Mouse (Mus musculus) forebrain, postnatal 0 days (tissue): ENCODE results near the gene Serpinb6b. TPM values are rescaled to one million over a fixed set of nuclear protein-coding genes. Genes with fewer than 3 reads are reported as not detected.

Experiments
- ATAC-seq: fragments of 200-750 bp; cut with Nextera tagmentation; 2 replicates; pipeline ENCODE4 v1.8.0; 2017; ENCODE audit warnings: mild to moderate bottlenecking, moderate library complexity
- DNase-seq: peaks from one replicate; pipeline ENCODE4 v3.0.0-alpha.2; 2015
- H3K27ac ChIP-seq: fragments of 300-500 bp; sonication (generic); 2 replicates; pipeline ENCODE4 v1.5.1; 2014; ENCODE audit warnings: low read depth, mild to moderate bottlenecking, antibody characterized with exemption, low read length, moderate library complexity, mixed read lengths
- H3K27me3 ChIP-seq: fragments of 300-500 bp; sonication (generic); 2 replicates; pipeline ENCODE4 v1.6.1; 2014; ENCODE audit warnings: mild to moderate bottlenecking, low read length, mixed read lengths; ENCODE audit not compliant: insufficient read depth
- H3K36me3 ChIP-seq: fragments of 300-500 bp; sonication (generic); 2 replicates; pipeline ENCODE4 v1.6.1; 2014; ENCODE audit warnings: mild to moderate bottlenecking, moderate library complexity; ENCODE audit not compliant: insufficient read depth
- H3K4me1 ChIP-seq: fragments of 300-500 bp; sonication (generic); 2 replicates; pipeline ENCODE4 v1.6.1; 2014; ENCODE audit warnings: antibody characterized with exemption; ENCODE audit not compliant: insufficient read depth
- H3K4me2 ChIP-seq: fragments of 300-500 bp; sonication (generic); 2 replicates; pipeline ENCODE4 v1.6.1; 2014; ENCODE audit warnings: low read depth, mild to moderate bottlenecking, moderate library complexity
- H3K4me3 ChIP-seq: fragments of 300-500 bp; sonication (generic); 2 replicates; pipeline ENCODE4 v1.5.1; 2014; ENCODE audit warnings: low read depth, low read length, mixed read lengths
- H3K9ac ChIP-seq: fragments of 300-500 bp; sonication (generic); 2 replicates; pipeline ENCODE4 v1.6.1; 2014; ENCODE audit warnings: mild to moderate bottlenecking
- H3K9me3 ChIP-seq: fragments of 300-500 bp; sonication (generic); 2 replicates; pipeline ENCODE4 v1.6.1; 2016; ENCODE audit warnings: low read length
- CTCF ChIP-seq: sonication (generic); IDR thresholded peaks from 2 replicates; pipeline ENCODE4 v1.5.1; 2016; ENCODE audit warnings: antibody characterized with exemption, control low read depth, low read depth
- WGBS: fragments of 180-500 bp; shearing (Covaris S2); extraction: QIAGEN DNeasy Blood & Tissue Kit; methylation state at CpG from one replicate; pipeline ENCODE4 v1.1.7; 2014; 5-methylcytosine and 5-hydroxymethylcytosine counted together
- polyA plus RNA-seq: library from polyadenylated mRNA; unstranded; fragments of >200 nt; fragmentation: Nextera tagmentation; extraction: Ambion mirVana; gene quantifications from 2 replicates; pipeline ENCODE4 v1.2.1, GENCODE M21; 2015
- total RNA-seq: library from RNA; depleted of rRNA; stranded (reverse); fragments of >200 nt; gene quantifications from 2 replicates; pipeline ENCODE4 v1.2.3, GENCODE M21; 2014

The Serpinb6b gene
- total and polyA plus RNA-seq, 2 experiments from 2014 or later, result 2.8 to 5.5 TPM

DNA sequence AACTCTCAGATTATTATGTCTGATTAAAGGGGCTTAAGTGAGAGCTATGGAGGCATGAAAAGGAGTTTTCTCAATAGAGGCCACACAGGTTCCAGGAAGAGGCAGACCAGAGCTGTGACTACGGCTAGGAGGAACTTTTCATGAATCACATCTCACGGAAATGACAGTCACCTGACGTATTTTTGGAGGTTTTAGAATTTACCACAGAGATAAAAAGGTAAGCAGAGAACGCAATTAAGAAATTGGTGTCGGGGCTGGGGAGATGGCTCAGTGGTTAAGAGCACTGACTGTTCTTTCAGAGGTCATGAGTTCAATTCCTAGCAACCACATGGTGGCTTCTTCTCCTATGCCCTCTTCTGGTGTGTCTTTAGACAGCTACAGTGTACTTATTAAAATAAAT is 36.3 kb downstream of the Serpinb6b start:
- ATAC-seq, result no peak
- no peaks in the 10 kb centered on the region for H3K4me1 ChIP-seq

DNA sequence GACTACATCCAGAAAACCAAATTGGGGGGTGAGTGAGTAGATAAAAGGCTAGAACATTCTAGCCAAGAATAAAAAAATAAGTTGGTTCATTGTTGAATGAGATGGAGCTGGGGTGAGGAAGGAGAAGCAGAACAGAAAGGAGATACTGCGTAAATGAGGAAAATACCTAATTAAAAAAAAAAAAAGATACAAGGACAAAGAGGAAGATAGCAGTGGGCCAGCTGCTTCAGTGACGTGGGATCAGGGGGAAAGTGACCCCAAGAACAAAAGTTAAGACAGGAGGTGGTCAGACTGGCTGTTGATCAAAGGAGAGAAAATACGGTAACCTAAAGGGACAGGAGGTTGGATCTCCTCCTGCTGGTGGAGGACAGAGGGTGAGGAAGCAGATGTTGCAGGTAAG is 37.9 kb downstream of the Serpinb6b start, which contains the start of gene Serpinb9:
Gene Serpinb9, plus strand, starts transcription at position 301 of the 400 bp plus-strand sequence.
- Histone ChIP-seq H3K9ac (no peak within 1 kb of the TSS), H3K36me3 (no peaks in the 10 kb centered on the region), H3K4me2 (peak within 1 kb of the TSS; percentile 39), H3K4me3 (no peak within 1 kb of the TSS), H3K9me3 (no peaks in the 10 kb centered on the region), H3K4me1 (no peaks in the 10 kb centered on the region), H3K27me3 (no peaks in the 10 kb centered on the region), H3K27ac (no peak within 1 kb of the TSS)
- ATAC-seq (no peak), DNase-seq (no peak)
- 77% methylated on average over 3 of the region's 3 CpGs for WGBS
- no peak for TF ChIP-seq CTCF

More for the DNA sequence above, 36.3 kb downstream of the Serpinb6b start:
- Histone ChIP-seq H3K27ac (no peak overlapping the region), H3K4me2 (no peak overlapping the region), H3K9ac (no peak overlapping the region), H3K27me3 (no peaks in the 10 kb centered on the region), H3K36me3 (no peaks in the 10 kb centered on the region), H3K9me3 (no peaks in the 10 kb centered on the region), H3K4me3 (no peak overlapping the region)
- no peak for TF ChIP-seq CTCF
- no peak for DNase-seq
- WGBS, result 87% methylated on average over 5 of the region's 5 CpGs

DNA sequence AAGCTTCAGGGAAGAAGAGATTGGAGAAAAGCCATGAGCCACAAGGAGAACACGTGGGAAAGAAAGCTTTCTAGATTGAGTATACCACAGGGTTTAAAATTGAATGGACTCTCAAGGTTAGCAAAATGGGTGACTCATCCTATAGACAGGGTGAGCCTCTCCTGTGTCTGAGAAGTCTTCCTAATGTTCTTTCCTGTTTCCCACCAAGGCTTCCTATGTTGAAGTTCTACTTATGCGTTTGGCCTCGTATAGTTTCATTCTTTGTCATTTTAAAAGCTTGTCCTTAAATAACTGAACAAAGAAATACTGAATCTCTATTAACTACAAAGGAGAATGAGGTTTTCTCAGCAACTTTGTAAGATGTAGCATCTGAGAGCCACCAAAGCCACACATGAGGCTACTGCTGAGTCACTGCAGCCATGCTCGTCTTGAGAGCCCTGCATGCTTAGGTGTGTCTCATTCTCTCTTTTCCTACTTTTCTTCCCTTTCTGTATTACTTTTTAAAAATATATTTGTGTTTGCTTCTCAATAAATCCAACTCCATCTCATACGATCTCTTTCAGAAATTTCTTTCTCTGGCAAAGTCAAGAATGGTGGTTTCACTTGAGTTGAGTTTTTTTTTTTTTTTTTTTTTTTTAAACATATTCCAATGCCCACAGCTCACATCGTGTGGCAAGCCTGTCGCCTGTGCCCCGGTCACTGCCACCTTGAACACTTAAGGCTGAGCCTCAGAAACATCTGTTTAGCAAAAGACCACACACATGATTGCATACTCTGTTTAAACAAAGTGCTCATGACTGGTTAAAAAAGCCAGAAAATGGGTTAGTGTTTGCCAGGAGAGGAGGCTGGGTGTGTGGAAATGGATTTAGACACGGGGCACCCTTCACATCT is 38.8 kb downstream of the Serpinb6b start:
- H3K9ac ChIP-seq, result no peak overlapping the region
- no peak for TF ChIP-seq CTCF
- ATAC-seq, result no peak
- peak overlapping the region; percentile 39 for H3K4me2 ChIP-seq
- no peaks in the 10 kb centered on the region for H3K4me1 ChIP-seq
- H3K27ac ChIP-seq, result no peak overlapping the region
- no peak for DNase-seq
- WGBS, result 66% methylated on average over 9 of the region's 9 CpGs
- H3K36me3 ChIP-seq, result no peaks in the 10 kb centered on the region
- peak overlapping the region; percentile 17; the same call in 1 of the 2 replicates for H3K4me3 ChIP-seq
- no peaks in the 10 kb centered on the region for H3K9me3 ChIP-seq
- H3K27me3 ChIP-seq, result no peaks in the 10 kb centered on the region

DNA sequence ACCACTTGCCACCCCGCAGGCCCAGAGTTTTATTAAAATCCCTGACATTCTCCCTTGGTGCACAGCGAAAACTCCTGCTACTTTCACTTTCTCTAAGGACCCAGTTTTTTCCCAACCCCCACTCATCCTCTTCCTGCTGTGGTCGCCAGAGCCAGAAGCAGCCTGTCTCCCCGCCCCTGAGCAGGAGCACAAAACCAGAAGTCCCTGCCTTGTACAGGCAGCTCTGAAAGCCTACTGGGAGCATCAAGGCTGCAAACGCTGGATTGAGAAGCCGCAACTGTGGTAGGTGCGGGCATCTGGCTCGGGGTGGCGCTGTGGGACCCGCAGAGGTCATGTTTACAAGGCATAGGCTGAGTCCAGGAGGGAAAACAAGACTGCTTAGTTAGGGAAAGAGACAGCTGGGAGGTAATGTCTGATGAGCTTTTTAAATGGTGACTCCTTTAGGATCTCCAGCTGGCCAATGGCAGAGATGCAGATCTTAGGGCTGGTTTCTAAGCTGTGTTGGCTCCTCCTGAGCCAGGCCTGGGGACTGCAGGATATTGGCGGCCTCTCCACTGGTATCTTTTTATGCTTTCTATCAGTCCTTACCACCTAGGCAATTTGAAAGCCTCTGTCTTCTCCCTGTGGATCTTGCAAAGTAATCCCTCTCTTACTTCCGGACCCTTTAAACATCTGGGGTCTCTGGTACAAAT is 39.6 kb downstream of the Serpinb6b start:
- H3K27me3 ChIP-seq, result no peaks in the 10 kb centered on the region
- H3K9ac ChIP-seq, result peak overlapping the region; percentile 22; the same call in 1 of the 2 replicates
- H3K4me2 ChIP-seq, result peak overlapping the region; percentile 39
- ATAC-seq (peak; percentile 93), DNase-seq (peak; percentile 46)
- H3K9me3 ChIP-seq, result no peaks in the 10 kb centered on the region
- no peak overlapping the region for H3K27ac ChIP-seq
- H3K4me1 ChIP-seq, result no peaks in the 10 kb centered on the region
- TF ChIP-seq CTCF, result peak; percentile 59
- H3K4me3 ChIP-seq, result peak overlapping the region; percentile 17; the same call in 1 of the 2 replicates
- H3K36me3 ChIP-seq, result no peaks in the 10 kb centered on the region
- whole genome bisulfite sequencing, result 19% methylated on average over 12 of the region's 12 CpGs

DNA sequence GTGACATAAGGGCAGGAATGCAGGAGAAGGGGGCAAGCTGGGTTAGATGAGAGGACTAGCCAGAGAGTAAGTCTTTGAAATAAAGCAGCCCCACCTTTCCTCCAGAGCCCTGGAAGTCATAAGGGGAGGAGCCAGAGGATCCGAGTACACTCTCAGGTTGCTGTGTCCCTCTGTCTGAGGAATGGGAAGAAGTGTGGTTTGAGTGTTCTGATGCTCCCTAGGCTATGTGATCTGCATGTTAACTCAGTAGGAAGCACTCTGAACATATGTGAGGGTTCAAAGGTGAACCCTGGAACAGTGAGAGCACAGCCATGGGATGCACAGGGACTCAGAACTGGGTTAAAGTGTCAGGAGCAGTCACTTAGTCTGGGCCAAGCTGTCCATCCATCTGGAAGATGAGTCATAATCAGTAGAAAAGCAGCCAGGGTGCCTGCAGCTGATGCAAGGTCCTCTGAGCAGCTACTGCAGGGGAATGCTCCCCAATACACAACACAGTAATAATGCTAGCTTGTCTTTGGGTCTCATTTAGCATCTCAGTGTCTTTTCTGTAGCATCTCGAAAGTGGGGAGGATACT is 40.6 kb downstream of the Serpinb6b start:
- Histone ChIP-seq H3K9ac (no peak overlapping the region), H3K27ac (no peak overlapping the region), H3K9me3 (no peaks in the 10 kb centered on the region), H3K36me3 (no peaks in the 10 kb centered on the region), H3K4me1 (no peaks in the 10 kb centered on the region), H3K27me3 (no peaks in the 10 kb centered on the region), H3K4me2 (no peak overlapping the region), H3K4me3 (no peak overlapping the region)
- no peak for TF ChIP-seq CTCF
- ATAC-seq, result no peak
- no peak for DNase-seq
- WGBS, result 74% methylated on average over 2 of the region's 2 CpGs

DNA sequence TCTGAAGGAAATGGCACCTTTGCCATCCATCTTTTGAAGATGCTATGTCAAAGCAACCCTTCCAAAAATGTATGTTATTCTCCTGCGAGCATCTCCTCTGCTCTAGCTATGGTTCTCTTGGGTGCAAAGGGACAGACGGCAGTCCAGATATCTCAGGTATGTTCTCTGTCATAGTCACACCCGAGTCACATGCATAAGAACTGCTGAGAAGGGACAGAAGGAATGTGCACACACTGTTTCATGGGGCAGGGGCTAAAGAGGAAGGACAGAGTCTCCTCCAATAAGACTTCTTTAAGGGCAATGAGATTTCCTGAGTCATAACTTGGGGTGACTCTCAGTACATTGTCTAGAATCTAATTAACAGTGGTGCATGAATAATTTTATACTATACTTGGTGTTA is 41.5 kb downstream of the Serpinb6b start:
- ATAC-seq (no peak), DNase-seq (no peak)
- H3K27me3 ChIP-seq, result no peaks in the 10 kb centered on the region
- no peak overlapping the region for H3K27ac ChIP-seq
- no peak overlapping the region for H3K4me3 ChIP-seq
- no peaks in the 10 kb centered on the region for H3K4me1 ChIP-seq
- 83% methylated on average over 3 of the region's 3 CpGs for WGBS
- H3K9me3 ChIP-seq, result no peaks in the 10 kb centered on the region
- H3K36me3 ChIP-seq, result no peaks in the 10 kb centered on the region
- H3K9ac ChIP-seq, result no peak overlapping the region
- no peak for TF ChIP-seq CTCF
- H3K4me2 ChIP-seq, result no peak overlapping the region
